Mouse (Mus musculus): ENCODE measurements around the gene Ankrd28. TPM values are rescaled to one million over a fixed set of nuclear protein-coding genes. Genes with fewer than 3 reads are reported as not detected.
"Not testable (repeated sequence)": the region's sequence is repeated elsewhere in the genome, so short reads cannot be mapped to it uniquely, and the experiment has no call there.

The Ankrd28 gene
- 10 to 100 TPM; 14.3 to 15.4 TPM for total RNA-seq (2021)
- long read RNA-seq, experiment 1, full-length matches to known transcripts: 3 of 5 reads
- long read RNA-seq, experiment 1, partial matches to known transcripts: 0 of 5 reads
- long read RNA-seq, experiment 1, other reads (novel, unspliced or antisense): 2 of 5 reads
- long read RNA-seq, experiment 2, full-length matches to known transcripts: 1 of 4 reads
- long read RNA-seq, experiment 2, partial matches to known transcripts: 0 of 4 reads
- long read RNA-seq, experiment 2, other reads (novel, unspliced or antisense): 3 of 4 reads

DNA sequence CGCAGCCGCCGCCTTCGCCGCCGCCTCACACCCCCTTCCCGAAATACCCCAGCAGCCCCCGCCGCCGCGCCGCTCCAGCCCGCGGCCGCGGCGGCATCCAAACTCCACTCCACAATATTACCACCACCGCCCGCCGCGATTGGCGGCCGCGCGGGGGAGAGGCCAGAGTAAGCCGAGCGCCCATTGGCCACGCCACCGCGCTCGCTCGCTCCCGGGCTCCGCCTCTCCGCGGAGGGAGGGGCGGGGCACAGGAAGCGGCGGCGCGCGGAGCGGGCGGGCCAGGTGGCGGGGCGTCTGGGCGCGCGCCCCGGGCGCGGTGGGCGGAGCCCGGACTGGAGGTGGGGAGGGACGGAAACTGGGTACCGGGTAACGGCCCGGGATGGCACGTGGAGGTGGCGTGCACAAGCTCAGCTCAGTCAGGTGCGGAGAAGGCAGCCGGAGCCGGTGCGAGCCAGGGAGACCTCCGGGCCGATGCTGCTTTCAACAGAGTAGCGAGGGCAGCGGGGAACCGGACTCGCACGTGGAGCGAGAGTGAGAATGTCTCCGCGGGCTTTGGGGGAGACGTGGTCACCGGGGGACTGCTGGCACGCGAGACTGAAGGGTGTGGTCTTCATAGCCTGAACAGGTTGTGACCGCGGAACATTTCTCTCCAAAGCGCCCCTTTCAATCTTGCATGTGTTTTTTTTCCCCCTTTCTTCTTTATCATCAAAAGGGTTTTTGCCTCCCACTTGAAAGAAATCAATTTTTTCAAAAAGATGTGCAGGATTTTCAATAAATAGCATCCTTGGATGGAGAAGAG lies at the start of gene Ankrd28:
Gene Ankrd28 (minus strand): TSS at position 81 of the 799 bp plus-strand sequence.
- peak; percentile 95 for DNase-seq (ENCODE audit: low spot score in 2 of 2)

DNA sequence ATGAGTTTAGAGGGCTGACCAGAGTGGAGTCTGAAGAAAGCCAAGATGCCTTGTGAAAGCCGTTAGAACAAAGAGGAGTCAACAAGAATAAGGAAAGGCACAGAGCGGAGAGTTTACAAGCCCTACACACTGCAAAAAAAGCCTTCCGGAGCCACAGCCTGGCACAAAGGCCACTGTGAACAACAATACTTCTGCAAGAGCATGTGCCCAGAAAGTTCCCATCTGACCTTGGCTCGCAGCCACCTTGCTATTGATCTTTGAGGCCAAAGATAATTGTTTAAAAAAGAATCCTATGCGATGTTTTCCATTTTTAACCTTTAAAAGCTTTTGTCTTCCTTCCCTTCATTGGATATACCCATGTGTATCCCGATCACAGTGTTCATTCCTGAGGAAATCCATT lies 49.0 kb upstream of the Ankrd28 start:
- peak in 1 of 2 experiments; percentile 13 for DNase-seq (ENCODE audit: low spot score in 2 of 2)

DNA sequence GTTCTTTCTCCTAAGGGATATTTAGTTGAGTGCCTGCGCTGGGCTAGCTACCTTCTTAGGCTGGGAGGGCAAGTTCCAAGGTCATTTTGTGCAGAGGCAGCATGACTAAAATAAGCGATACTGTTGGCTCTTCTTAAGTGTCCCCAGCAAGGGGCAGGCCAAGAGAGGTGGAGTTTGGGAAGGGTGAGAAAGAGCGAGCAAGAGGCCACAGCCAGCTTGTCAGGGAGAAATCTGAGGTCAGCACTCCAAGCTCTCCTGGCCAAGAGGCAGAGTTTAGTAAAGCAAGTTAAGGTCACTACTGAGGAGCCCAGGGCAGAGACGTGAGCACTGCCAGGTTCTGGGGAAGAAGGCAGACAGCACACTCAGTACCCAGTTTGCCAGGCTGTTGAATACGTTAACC lies 41.7 kb upstream of the Ankrd28 start:
- DNase-seq (ENCODE audit: low spot score in 2 of 2): peak in 1 of 2 experiments; percentile 14

DNA sequence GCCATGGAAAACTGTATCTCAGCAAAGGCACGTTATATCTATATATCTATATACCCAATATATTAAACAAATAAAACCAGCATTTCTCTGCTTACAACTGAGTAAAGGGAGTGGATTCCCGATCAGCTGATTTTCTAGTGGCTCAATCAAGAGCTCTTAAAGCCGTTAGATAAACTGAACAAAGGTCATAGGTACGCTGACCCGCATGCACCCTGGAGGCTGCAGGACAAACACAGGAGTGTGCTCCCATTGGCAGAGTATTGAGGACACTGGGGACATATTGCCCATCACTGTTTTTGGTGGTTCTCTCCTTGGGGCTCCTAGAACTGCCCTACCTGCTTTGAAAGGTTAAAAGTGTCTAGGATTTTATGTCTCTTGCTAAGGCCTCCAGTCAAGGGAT lies 40.0 kb upstream of the Ankrd28 start:
- DNase-seq (ENCODE audit: low spot score in 2 of 2): no peak

DNA sequence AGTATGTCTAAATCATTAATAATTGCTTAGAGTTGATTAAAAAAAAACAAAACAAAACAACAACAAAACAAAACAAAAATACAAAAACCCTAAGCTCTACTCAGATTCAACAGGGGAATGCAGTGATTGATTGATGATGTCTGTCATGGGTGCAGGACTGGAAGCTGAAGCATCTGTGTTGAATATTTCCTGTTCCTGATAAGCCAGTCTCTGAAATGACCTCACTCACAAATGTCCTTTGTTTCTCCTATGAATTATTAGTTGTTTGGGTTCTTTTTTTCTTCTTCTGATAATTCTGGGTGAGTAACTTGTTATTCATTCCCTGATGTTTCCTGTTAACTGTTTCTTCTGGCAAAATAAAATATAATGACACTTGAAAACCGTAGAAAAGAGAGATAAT lies 38.1 kb upstream of the Ankrd28 start:
- no peak for DNase-seq (ENCODE audit: low spot score in 2 of 2)

DNA sequence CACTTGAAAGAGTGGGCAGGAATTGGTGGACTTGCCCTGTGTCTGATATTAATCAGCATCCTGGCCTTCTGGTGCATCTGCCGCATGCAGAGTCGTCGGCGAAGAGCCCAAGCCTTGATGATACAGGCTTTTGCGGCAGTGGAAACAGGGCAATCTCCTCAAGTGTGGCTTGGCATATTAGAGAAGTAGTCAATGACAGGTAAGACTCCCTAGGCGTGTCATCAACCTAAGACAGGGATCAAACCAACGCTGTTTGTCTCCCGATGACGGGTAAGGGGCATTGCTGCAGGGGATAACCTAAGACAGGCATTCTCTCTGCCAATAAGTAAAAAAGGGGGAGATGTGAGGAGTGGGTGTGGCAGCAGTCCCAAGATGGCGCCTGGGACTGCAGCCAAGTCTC lies 35.9 kb upstream of the Ankrd28 start:
- not testable (repeated sequence) for DNase-seq (ENCODE audit: low spot score in 2 of 2)

DNA sequence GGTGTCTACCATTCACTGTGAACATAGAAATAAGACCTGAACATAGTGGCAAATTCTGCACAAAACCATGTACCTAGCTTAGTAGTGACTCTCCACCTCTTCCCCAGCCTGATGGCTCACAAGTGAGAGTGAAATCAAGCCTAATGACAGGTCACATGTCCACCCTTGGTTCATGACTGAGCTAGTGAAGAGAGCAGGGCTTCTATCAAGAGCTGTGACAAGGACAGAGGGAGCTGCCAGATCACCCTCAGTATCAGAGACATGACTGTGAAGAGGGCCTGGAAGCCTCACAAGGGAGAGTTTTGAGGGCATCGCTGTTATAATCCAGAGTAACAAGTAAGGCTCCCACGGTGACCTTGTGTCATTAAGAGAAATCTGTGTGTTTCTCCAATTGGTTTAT lies 28.2 kb upstream of the Ankrd28 start:
- no peak for DNase-seq (ENCODE audit: low spot score in 2 of 2)

DNA sequence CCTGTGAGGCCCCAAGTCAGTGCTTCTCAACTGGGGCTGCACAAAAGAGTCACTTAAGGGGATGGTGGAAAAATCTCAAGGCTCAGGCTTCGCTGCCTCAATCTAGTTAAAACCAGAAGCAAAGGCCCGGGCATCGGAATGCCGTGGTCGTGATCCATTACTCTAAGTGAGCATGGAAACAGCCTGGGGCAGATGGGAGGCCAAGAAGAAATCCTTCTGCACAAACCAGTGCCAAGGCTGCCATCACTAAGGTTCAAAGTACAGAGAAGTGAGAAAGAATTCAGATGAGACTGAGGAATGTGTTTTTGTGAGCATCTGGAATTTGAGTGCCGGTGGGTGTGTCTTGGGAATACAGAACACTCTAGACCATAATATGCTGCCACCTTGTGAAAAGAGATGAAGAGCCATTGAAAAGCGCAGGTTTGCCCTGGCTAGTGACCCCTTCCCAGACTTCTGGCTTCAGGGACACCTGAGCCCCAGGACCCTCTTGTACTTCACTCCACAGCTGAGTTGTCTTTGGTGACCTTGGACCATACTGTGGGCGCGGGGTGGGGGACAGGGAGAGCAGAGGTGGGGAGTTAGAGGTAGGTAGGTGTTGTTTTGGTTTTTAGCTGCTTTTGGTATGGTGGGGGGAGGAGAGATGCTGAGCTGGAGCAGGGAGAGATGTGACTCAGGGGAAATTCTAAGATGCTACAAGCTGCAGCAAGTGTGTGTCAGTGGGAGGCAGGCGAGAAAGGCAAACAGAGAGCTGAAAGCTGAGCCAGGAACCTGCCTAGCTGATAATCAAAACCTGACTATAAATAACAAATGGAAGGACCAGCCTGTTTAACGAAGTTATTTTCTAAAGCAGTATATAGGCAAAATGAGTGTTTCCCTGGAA lies 26.9 kb upstream of the Ankrd28 start:
- DNase-seq (ENCODE audit: low spot score in 2 of 2): no peak

DNA sequence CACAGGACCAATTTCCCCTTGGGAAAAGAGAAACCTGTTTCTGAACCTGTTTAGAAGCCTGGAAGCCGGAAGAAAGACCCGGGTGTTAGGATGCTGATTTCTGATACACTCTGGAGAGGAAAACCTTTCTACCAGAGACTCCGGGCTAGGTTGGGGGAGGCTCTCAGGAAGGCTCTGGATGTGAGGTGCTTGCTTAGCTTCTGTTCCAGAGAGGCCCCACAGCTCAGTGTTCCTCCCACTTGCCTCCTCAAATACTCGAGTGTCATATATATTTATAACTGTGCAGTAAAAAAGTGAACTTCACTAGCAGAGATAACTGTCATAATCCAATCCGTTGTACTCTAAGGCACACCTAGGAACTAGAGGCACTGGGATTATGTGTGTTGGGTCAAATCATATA lies 25.6 kb upstream of the Ankrd28 start:
- no peak for DNase-seq (ENCODE audit: low spot score in 2 of 2)

DNA sequence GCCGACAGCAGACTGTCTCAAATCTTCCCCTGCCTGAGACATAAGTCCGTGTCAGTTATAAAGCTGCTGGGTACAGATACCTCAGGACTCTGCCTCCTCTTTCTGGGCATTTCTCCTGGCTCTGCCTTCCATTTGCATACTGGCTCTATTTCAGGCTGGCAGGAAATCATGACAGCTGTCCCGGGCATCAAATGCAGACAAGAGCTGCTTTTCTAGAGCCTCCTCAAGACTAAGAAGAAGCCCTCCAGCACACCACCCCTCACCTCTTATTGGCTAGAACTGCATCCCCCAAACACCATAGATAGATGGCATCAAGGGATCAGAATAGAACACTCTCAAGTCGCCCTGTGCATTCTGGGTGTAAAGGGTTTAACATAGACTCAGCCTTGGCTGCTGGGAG lies 24.2 kb upstream of the Ankrd28 start:
- DNase-seq (ENCODE audit: low spot score in 2 of 2): no peak

DNA sequence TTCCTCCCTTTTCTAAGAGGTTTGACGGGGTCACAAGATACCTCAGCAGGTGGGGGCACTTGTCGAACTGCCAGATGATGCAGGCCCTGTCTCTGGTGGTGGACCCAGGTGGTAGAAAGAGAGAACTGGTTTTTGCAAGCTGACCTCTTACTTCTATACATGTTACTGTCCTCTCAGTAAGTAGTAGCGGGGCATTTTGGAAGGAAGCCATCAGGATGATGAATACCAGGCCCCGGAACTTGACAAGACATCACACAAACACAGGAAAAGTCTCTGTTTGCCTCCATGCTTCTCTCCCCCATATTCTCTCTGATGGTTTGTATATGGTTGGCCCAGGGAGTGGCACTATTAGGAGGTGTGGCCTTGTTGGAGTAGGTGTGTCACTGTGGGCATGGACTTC lies 13.1 kb upstream of the Ankrd28 start:
- no peak for DNase-seq (ENCODE audit: low spot score in 2 of 2)

DNA sequence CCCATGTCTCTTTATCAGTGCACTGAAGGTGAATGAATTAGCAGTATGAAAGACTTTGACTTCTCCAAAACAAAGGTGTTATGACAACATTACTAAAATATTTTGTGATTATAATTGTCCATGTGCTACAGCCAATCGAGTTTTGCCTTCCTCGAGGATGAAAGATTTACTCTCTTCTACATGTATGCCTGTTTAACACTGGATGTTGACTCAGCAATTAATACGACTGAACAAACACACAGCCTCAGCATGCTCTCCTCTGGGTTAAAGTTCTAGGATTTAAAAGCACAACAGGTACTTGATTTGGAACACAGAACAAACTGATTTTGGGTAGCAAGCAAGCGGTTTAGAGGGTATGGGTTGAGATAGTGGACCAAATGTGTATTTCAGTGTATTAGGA lies 1.6 kb upstream of the Ankrd28 start:
- no peak for DNase-seq (ENCODE audit: low spot score in 2 of 2)

DNA sequence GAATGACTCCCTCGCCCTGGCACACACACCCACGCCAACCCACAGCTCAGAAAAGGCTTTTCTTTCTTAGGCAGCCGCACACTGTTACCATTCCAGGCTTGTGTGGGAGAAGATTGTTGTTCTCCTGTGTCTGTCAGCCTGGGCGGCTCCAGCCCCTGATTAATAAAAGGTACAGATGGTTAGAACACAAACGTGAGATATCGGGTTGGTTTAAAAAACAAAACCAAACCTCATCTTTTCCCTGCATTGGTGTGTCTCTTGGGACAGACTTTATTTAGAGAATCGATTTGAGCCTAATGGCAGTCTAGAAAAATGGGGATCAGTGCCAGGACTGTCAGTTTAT lies 890 bp upstream of the Ankrd28 start:
- no peak for DNase-seq (ENCODE audit: low spot score in 2 of 2)

DNA sequence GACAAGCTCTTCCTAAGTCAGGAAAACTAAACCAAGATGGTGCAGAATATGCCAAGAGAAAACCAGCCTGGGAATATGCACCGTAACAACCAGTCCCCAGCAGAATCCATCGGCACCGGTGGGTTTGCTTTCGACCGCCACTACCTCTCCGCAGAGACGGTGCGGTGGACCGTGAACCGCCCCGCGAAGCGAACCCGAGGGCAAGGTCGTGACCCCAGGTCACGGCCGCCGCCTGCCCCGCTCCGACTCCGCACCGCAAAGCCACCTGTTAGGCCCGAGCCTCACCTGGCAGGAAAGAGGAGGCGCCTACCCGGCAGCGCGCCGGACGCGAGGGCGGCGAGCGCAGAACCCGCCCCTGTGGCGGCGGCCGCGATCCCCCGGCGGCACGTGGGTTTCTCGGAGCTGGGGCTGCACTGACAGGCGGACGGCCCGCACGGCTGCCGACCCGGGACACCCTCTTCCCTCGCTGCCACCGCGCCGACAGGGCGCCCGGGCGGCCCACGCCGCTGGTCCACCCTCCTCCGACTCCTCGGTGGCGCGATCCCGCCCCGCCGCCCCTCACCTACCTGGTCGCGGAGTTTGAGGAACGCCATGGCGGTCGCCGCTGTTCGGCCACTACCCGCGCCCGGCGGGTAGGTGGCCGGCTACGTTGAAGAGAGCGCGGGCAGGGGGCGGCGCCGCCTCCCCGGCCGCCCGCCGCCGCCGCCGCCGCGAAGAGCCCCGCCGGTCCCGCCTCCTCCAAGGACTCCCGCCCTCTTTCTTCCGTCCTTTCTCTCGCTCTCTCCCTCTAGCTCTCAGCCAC lies 489 bp downstream of the Ankrd28 start:
- DNase-seq (ENCODE audit: low spot score in 2 of 2): peak; percentile 59 to 62

DNA sequence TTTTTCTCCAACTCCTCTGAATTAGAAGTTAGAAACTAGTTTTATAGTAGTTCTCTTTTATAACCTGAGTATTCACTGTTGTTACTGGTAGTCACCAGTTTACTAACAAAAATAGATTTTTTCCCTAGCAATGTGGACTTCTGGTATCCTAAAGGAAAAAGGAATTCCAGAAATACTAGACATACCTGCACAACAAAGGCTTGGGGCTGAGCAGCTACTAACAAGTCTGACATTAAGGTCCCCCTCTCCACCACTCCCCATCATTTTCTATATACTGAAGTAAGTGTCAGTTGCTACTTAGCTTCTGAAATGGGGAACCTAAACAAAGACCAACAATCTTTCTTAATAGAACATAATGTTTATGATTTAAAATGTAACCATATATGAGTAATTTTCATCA lies 3.2 kb downstream of the Ankrd28 start:
- no peak for DNase-seq (ENCODE audit: low spot score in 2 of 2)

DNA sequence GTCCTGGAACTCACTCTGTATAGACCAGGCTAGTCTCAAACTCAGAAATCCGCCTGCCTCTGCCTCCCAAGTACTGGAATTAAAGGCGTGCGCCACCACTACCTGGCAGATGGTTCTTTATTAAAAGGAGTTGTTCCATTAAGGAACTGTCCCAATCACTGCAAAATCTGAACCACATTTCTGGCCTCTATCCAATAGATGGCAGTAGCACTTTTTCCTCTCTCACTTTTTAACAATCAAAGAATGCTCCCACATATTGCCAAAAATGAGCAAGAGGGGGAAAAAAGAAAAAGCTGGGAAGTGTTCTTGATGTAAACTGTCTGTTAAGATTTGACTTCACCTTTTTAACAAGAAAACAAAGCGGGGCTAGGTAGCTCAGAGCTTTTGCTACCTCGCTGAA lies 20.5 kb downstream of the Ankrd28 start:
- DNase-seq (ENCODE audit: low spot score in 2 of 2): no peak

DNA sequence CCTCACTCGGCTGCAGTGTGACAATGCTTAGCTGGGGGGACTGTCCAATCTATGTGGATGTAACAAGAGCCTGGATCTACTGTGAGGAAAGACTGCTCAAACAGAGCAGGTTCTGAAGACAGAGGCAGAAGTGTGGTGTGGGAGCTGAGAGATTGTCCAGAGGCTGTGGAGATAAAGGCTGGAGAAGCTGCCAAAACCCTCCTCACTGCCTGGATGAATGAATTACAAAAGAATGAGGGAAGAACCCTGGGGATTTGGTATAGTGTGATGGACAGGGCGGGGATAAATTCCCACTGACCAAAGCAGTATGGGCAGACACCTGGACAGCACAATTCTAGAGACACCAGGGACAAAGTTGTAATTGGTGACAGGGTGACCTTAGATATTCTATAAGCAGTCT lies 26.7 kb downstream of the Ankrd28 start:
- DNase-seq (ENCODE audit: low spot score in 2 of 2): no peak

DNA sequence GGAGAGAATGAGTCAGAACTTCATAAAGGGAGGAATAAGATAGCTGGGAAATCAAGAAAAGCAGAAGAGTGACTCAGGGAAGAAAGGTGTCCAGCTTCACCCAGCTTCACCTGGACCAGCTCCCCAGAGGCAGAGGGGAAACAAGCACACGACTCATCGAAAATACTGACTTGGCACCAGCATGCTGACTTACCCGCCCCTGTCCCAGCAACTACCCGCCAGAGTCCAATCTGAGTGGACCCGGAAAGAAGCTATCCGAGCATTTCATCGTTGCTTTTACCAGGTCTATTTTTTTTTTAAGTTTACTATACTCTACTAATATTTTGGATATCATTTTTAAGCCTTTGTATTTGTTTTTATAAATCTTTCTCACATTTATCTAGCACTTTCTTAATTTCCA lies 29.5 kb downstream of the Ankrd28 start:
- DNase-seq (ENCODE audit: low spot score in 2 of 2): no peak

DNA sequence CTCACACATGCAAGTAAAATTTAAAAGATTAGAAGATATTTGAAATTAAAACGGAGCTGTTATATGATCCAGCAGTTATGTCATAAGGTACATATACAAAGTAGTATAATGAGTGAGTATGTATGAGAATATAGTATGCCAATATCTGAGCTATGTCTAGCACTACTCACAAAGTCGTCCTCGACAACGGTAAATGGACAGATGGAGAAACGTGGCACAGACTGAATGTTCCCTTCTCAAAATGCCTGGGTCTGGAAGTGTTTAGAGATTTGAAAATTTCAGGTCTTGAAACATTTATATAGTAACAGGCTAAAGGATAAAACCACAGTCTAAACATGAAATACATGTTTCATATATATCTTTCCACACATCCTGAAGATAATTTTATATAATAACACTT lies 30.0 kb downstream of the Ankrd28 start:
- no peak for DNase-seq (ENCODE audit: low spot score in 2 of 2)

DNA sequence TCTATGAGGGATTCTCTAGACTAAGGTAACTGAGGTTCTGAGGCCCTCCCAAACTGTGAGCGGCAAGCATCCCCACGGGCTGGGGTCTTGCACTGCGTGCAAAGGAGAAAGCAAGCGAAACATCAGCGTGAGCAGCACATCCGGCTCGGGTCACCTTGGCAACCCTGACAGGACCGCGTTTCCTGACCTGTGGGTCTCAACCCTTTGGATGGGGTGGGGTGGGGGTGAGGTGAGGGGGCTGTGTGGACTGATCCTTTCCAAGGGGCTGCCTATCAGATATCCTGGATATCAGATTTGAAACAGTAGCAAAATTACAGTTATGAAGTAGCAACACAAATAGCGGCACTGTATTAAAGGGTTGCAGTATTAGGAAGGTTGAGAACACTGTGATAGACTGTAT lies 31.5 kb downstream of the Ankrd28 start:
- DNase-seq (ENCODE audit: low spot score in 2 of 2): no peak

DNA sequence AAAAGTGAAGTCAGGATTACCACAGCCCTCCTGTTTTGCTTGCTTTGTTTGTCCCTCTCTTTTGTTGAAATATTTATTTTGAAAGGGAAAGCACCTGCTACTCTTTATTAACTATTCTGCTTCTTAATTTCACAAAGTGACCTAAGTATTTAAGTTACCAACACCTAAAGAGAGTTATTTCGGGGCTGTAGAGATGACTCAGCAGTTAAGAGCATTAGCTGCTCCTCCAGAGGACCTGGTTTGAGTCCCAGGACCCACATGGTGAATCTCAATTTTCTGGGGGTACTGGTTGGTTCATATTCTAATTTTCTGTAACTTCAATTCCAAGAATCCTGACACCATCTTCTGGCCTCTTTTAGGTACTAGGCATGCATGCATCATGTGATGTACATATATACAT lies 34.9 kb downstream of the Ankrd28 start:
- no peak for DNase-seq (ENCODE audit: low spot score in 2 of 2)

Data from adrenal gland, adult 18-20 months (tissue).